Mouse (Mus musculus) kidney, adult 9 months (tissue): ENCODE measurements around the gene Tmem132c.
"Not testable (repeated sequence)": the region's sequence is repeated elsewhere in the genome, so short reads cannot be mapped to it uniquely, and the experiment has no call there.

Source experiments
- DNase-seq: peaks from one replicate; pipeline ENCODE4 v3.0.0; 2022

Tmem132c gene

DNA sequence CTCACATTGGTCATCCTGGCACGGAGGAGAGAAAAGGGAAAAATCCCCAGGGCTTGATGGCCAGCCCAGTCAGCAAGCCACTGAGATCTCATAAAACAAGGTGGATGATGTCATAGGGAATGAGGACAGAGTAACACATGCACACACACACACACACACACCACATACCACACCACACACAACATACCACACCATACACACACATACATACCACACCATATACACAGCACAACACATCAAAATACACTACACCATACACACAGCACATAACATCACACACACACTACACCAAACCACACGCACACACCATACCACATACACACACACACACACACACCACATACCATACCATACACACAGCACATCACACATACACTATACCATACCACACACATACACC lies 104.8 kb downstream of the Tmem132c start:
- no peak for DNase-seq

DNA sequence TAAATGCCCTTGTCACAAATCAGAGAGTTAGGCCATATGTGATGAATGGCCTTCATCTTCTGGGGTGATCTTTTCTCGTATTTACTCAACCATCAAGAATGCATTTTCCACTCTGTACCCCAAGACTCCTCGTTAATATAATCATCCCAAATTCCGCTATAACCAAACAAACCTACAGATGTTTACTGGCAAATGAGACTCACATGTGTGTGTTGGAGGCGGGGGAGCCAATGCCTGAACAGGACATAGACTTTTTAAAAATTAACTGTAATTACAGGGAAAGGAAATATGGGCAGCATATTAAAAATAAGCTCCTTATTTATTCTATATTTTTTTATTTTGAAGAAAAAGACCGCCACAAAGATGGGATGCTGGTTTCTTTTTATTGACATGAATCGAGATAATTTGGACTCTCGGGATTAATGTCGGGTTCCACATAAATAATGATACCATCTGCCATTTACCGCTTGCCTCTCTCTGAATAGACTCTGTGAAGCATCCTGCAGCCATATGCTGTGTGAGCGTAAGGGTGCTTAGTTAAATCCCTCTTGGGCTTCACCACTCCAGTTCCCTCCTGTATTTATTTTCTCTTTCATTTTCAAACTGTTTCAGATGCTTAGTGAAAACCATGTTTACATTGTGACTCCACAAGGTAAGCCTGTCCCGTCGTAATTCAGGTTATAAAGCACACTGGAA lies 105.6 kb downstream of the Tmem132c start:
- no peak for DNase-seq

DNA sequence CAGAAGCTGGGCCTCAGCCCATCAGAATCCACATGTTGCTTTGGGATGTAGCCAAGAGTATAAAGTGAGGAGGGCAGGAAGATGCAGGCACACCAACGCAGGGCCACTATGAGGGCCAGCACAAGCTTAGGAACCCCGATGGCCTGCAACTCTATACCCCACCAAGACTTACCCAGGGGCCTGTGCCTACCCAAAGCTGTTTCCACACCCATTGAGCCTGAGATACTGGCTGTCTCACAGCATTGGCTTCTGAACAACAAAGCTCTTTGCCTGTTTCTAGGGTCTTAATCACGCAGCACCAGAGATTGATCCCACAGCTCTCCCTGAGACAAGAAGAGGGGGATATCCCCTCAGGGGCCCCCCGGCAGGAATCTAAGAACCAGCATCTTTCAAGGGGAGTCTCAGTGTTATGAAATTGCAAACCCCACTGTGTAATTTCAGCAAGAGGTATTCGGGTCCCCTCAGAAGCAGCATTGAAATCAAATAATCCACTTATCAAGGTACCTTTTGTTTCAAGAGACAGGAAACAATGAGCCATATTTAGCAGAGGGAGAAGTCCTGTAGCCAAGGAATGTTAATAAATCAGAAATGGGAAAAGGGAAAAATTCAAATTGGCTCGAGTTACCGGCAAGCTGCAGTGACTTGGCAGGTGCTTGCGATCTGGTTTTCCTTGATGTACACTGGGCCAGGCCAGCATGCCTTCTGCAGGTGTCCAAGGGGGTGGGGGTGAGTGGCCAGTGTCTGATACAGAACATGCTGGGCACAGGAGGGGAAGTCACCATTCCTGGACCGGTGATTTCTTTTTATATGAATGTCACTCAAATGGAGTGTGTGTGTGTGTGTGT lies 107.8 kb downstream of the Tmem132c start:
- DNase-seq: no peak

DNA sequence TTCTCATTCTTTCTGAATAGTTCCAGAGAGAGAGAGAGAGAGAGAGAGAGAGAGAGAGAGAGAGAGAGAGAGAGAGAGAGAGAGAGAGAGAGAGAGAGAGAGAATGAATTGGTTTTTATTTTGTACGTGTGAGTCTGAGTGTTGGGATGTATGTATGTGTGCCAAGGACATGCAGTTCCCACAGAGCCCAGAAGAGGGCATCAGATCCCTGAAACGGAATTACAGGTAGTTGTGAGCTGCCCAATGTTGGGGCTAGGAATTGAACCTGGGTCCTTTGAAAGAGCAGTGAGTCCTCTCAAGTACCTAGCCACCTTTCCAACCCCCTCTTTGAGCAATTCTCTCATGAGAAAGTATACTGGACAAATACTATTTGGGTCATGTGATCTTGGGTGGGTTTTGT lies 111.4 kb downstream of the Tmem132c start:
- DNase-seq: peak; percentile 7

DNA sequence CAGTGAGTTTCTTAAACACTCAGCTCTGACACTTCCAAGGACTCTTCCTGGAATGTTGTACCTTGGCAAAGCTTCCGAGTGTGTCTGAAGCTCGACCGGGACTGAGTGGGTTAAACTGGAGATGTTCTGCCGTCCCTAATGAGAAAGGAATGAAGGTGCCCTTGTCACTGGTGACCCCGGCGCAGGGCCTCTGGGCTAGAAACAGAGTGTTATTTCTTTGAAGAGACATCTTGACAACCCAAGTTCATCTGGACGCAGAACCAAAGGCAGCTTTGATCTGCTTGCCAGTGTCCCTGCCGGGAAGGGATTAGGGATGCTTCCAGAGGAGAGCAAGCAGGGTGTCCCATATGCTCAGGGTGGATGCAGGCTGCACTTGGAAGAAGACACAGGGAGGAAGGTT lies 114.2 kb downstream of the Tmem132c start:
- no peak for DNase-seq

DNA sequence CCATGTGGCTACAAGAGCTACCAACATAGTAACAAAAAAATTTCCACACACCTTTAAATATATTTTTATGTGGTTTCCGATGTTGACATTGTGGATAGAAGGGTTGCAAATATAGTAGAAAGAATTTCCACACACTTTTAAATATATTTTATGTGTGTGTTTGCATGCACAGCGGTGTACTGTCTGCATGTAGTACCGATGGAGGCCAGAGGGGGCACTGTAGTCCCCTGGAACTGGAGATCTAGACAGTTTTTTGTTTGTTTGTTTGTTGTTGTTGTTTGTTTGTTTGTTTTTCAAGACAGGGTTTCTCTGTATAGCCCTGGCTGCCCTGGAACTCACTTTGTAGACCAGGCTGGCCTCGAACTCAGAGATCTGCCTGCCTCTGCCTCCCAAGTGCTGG lies 116.3 kb downstream of the Tmem132c start:
- not testable (repeated sequence) for DNase-seq

DNA sequence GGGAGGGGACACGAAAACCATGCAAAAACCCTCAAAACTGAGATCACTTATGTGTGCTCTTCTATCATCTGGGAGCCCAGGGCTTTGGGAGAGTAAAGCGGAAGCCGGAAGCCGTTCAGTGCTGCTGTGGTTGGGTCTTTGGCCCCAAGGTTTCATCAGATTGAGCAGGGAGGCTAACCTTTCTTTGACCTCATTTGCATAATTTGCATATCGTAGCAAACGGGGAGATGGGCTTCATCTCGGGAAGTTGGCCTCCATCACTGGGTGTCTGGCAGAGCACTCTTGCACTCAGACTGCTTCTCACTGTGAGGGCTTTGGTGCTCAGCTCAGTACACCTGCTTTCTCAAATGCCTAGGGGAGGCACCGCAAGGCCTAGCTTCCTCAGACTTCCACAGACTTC lies 119.5 kb downstream of the Tmem132c start:
- DNase-seq: no peak

DNA sequence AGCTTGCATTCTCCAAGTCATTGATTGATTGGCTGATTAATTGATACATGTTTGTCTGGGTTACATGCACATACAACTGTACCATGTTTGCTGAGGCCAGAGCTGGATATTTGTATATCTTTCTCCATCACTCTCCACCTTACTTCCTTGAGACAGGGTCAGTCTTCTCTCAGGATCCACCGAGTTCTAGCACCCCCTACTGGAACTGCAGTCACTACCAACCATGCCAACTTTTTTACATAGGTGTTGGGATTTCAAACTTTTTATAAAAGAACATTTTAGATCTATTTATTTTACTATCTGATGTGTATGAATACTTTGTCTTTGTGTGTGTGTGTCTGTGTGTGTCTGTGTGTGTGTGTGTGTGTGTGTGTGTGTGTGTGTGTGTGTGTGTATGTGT lies 123.5 kb downstream of the Tmem132c start:
- no peak for DNase-seq

DNA sequence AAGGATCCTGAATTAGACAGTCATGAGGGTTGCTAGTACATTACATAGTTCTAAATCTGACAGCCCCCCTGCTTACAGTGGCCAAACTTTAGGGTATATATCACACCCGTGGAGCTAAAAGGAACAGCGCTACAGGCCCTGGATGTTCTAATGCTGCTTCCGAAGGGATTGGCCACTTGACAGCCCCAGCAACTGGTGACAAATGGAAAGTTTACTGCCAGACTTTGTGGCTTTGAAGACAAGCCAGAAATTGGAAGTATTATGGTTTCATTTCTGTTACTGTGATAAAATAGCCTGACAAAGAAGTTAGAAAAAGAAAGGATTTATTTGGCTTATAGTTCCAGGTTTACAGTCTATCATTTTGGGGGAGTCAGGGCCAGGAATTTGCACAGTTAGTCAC lies 126.6 kb downstream of the Tmem132c start:
- DNase-seq: no peak

DNA sequence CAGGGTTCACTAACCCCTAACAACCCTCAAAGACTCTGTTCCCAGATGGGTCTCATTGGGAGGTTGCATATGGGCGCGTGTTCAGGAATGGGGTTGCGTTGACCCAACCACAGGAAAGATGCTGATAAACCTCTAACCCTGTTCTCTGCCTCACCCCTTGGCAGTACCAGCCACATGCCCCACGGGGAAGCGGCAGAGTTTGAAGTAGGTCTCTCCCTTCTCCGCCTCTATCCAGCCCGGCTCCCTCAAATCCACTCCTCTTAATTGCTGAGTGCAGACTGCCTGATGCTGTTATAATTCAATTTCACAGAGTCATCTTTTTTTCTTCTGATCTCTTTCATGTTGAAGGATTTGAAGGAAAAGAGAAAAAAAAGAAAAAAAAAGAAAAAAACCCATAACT lies 128.2 kb downstream of the Tmem132c start:
- no peak for DNase-seq

DNA sequence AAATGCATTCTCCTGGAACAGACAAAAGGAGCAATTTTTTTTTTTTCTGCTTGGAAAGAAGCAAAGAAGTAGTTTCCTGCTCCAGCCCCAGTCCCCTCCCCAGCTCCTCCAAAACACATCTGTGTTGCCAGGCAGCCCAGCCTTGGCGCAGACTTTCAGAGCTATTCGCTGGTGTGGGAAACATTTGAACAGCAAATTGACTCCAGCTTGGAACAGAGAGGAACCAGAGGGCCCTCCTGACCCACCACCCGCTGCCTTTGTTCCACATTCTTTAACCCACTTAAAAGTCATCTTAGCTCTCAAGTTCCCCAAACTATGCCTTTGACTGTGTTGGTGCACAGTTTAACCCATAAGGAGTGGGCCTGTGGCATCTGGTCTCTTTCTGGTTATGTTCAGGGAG lies 128.9 kb downstream of the Tmem132c start:
- no peak for DNase-seq

DNA sequence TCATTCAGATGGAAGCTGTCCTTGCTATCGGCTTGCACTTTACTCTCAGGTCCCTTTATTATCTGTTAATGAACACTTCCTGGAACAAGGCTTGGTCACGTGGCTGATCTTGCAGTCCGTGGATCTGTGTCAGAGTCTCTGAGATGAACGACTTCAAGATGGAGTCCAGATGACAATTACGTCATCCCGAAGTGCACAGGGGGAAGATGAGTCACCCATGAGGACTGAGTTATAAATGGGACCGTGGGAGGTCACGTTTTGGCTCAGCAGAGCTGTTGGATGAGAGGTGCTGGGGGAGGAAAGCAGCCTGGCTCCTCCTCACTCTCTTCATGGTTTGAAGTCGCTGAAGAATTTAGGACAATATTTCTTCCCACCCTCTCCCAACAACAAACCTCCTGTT lies 132.6 kb downstream of the Tmem132c start:
- DNase-seq: no peak

DNA sequence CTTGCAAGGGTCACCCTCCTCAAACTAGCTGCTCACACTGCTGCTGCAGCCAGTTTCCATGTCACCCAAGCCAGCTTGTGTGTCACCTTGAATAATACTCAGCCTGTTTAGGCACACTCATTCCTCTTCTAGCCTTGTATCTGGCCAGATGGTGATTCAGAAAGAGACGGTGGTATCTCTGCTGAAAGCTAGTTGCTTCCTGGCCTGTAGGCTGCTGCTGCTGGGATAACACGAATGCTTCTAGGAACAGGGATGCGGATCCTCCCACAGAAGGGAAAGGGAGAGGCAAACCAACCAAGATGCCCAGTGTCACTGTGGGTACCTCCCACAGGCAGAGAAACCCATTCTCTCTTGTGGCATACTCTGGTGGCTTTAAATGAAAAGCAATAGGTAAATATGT lies 134.0 kb downstream of the Tmem132c start:
- DNase-seq: no peak

DNA sequence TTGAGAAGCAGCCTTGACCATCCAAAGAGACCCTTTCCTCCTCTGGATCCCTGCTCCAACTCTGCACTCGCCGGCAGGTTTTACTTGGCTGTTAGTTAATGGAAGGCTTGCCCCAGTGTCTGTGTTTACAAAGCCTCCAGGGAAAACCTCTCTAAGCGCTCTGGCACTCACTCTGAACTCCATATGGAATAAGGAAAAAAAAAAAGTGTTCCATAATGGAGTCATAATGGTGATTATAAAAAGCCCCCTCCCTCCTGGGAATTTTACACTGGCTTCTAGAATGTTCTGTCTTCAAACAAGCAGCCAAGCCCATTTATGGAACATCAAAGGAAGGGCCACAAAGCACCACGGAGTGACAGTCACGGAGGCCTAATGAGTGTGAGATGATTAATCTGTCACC lies 136.9 kb downstream of the Tmem132c start:
- DNase-seq: no peak

DNA sequence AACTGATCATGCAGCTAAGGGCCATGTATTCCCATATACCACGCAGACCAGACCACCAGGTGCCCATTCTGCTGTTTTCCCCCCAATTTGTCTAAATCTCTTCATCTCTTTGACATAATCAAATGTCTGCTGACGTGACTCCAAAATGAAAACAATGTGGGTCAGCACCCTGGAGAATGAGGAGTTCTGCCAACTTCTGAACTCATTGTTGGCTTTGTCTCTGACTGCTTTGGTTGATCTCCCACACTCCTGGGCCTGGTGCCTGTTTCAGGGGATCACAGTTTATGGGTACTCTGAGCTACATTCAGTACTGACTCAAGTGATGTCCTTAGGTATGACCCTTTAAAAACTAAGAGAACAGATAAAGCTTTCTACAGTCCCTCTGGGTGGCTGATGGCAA lies 137.7 kb downstream of the Tmem132c start:
- no peak for DNase-seq

DNA sequence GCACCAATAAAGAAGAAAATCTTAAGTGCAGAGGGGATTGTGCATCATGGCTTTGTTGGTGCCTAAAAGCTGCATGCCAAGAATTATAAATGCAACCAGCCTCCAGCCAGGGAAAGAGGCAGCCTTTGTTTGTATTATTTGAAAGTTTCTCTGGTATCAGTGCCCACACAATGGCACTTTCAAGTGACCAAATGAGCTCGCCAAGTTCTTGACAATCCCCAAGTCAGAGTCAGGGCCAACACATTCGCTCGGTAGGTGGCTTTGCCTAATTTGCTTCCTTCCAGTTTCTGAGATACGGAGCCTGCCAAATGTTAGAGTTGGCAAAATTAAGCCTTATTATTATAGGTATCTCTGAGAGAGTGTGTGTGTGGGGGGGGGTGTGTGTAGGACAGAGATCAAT lies 139.6 kb downstream of the Tmem132c start:
- DNase-seq: no peak

DNA sequence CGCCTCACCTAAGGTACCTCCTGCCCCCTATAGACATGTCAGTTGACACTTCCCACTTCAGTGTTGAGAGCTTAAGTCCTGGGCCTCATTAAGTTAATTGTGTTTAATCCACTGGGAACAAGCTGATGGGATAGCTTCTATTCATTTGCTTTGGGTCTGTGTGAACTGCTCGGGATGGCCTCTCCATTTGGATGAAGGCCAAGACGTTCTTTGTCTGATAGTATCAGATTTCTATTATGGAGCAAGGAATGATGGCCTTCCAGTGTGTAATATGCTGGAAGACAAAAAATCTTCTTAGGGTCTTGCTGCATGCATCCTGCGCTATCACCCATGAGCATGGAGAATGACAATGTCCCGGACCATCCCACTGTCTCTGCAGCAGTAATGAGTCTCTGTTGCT lies 141.0 kb downstream of the Tmem132c start:
- DNase-seq: no peak

DNA sequence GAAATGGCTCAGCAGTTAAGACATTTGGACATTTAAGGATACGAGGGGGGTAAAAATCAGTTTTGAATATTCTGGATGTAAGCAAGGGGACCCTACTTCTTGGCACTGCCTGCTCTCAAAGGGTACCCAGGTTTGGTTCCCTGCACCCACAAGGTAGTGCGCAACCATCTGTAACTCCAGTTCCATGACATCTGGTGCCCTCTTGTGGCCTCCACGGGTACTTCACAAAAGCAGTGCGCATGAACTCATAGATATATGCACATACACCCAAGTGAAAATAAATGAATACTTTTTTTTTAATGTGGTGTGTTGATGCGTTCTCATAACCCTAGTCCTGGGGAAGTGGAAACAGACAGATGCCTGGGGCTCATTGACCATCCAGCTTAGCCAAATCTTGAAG lies 149.6 kb downstream of the Tmem132c start:
- DNase-seq: no peak

DNA sequence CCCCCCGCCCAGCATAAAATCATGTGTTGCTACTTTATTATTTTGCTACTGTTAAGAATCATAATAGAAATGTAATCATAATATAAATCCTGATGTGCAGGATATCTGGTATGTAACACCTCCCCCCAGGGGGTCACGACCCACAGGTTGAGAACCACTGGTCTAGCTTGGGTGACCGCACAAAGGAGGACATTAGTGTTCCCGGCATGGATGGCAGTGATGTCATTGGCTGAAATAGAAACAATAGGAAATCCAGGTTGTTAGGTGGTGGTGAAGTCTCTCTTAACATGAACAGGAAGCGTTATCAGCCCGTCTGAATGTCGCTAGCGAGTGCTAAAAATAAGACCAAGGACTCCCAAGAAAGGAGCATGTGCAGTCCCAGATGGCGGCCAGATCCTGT lies 155.3 kb downstream of the Tmem132c start:
- no peak for DNase-seq

DNA sequence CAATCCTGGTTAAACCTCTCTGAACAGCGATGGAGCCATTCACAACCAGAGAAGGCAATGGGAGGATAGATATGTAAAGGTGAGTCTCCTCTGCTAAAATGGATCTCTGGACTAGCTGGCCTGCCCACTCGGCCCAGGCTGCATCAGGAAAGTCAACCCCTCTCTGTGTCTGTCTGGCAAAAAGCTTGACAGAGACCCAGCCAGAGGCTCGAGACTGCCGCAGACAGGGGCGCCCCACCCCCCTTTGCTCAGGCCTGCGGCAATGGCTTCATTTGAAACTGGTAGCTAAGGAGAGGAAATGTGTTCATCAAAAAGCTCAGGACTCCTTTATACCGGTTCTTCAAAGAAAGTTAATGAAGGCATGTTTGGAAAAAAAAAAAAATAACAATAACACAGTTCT lies 156.4 kb downstream of the Tmem132c start:
- DNase-seq: no peak

DNA sequence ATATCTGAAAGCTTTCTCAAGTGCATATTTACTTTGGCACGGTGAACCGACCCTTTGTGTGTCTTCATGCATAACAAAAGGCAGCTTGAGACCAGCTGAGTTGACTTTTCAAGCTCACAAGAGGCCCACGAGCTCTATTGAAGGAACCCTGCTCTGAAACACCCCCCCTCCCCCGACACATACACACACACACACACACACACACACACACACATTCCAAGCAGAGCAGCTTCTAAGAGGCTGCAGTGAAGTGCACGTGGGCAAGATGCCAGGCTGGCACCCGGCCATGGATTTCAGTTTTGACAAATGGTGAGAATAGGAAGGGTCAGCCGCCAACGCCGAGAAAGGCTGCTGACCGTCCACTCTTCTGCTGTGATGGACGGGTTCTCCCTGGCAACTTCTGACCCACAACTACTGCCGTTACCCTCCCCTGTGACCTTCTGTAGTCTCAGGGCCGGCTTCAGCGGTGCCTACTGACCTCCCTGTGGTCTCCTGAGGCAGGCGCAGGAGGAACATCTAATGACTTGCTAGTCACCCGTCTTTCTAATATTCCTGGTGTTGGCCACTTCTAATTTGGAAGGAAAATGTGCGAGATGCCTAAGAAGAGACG lies 163.9 kb downstream of the Tmem132c start:
- DNase-seq: peak; percentile 62

DNA sequence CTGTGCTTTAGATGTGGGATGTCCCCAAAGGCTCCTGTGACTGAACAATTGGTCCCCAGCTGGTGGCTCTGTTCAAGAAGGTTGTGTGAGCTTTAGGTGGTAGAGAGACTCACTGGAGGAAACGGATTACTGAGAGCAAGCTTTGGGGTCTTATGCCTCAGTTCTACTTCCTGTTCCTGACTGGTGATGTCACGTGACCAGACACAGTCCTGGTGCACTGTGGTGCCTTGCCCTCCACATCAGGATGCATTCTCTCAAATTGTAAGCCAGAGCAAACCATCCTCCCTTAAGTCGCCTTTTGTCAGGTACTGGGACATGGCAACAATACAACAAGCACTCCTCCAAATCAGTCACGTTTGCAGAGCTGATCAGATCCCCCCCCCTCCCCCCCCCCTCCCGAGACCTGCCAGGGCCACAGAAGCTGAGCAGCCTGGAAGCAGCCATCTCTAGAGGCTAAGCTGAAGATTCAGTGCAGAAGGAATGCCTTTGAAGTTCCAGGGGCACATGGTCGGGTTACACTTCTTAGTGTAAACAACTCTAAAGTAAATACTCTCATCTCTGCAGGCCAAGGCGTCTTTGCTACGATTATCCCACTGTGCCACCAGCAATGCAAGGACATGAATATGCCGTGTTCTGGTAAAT lies 164.5 kb downstream of the Tmem132c start:
- no peak for DNase-seq

DNA sequence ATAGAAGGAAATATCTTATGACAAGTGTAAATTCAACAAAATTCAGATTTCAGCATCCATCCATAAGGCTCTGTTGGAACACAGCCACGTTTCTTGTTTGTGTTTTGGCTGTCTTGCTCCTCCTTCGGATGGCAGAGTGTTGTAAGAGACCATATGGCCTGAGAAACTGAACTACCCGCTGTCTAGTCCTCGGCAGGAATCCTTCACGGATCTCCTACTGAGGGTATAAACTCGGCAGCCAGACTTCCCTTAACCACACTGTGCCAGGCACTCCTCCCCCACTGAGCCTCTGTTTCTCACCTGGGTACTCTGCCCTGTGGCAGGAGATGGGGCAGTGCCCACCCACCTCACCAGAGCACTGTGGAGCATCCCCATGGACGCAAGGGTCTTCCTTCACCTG lies 174.9 kb downstream of the Tmem132c start:
- no peak for DNase-seq

DNA sequence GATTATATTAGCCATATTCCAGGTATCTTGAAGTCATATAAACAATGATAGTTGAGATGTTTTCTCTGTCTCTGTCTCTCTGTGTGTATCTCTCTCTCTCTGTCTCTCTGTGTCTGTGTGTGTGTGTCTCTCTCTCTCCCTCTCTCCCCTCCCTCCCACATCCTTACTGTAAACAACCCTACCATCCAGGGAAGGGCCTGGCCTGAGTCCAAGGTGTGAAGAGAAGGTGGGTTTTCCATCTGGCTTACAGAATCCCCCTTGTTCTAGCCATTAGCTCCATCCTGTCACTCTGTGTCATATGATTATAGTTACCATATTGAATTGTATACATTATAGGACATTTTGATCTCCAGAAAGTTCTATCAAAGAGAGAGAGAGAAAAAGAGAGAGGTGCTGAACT lies 182.3 kb downstream of the Tmem132c start:
- DNase-seq: no peak
